Mouse (Mus musculus) limb, embryonic 11.5 days (tissue): ENCODE measurements around the gene Vmn2r51. TPM values are rescaled to one million over a fixed set of nuclear protein-coding genes. Genes with fewer than 3 reads are reported as not detected.
"Not testable (repeated sequence)": the region's sequence is repeated elsewhere in the genome, so short reads cannot be mapped to it uniquely, and the experiment has no call there.

Source experiments
- ATAC-seq: fragments of 200-750 bp; cut with Nextera tagmentation; 2 replicates; pipeline ENCODE4 v1.8.0; 2017; ENCODE audit warnings: low read depth; ENCODE audit not compliant: insufficient number of reproducible peaks, low FRiP score, low TSS enrichment
- DNase-seq: peaks from one replicate; pipeline ENCODE4 v3.0.0-alpha.2; 2015; ENCODE audit warnings: low spot score
- H3K27ac ChIP-seq: fragments of 300-500 bp; sonication (generic); replicated peaks from 2 replicates; pipeline ENCODE4 v1.5.1; 2014; ENCODE audit warnings: low read depth, mild to moderate bottlenecking, low read length
- H3K27me3 ChIP-seq: fragments of 300-500 bp; sonication (generic); 2 replicates; pipeline ENCODE4 v1.6.1; 2014; ENCODE audit warnings: mild to moderate bottlenecking, low read length, mixed read lengths; ENCODE audit not compliant: control insufficient read depth, insufficient read depth
- H3K36me3 ChIP-seq: fragments of 300-500 bp; sonication (generic); 2 replicates; pipeline ENCODE4 v1.6.1; 2014; ENCODE audit warnings: mild to moderate bottlenecking, low read length, moderate library complexity, mixed read lengths; ENCODE audit not compliant: control insufficient read depth, insufficient read depth
- H3K4me1 ChIP-seq: fragments of 300-500 bp; sonication (generic); 2 replicates; pipeline ENCODE4 v1.6.1; 2014; ENCODE audit warnings: low read length, mixed read lengths; ENCODE audit not compliant: control insufficient read depth, insufficient read depth
- H3K4me2 ChIP-seq: fragments of 300-500 bp; sonication (generic); 2 replicates; pipeline ENCODE4 v1.6.1; 2014; ENCODE audit warnings: low read depth, mild to moderate bottlenecking, moderate library complexity; ENCODE audit not compliant: severe bottlenecking
- H3K4me3 ChIP-seq: fragments of 300-500 bp; sonication (generic); 2 replicates; pipeline ENCODE4 v1.5.1; 2014; ENCODE audit warnings: low read depth, low read length
- H3K9ac ChIP-seq: fragments of 300-500 bp; sonication (generic); 2 replicates; pipeline ENCODE4 v1.6.1; 2014; ENCODE audit warnings: mild to moderate bottlenecking, low read length
- H3K9me3 ChIP-seq: fragments of 300-500 bp; sonication (generic); 2 replicates; pipeline ENCODE4 v1.6.1; 2016; ENCODE audit warnings: low read length; ENCODE audit not compliant: control insufficient read depth
- WGBS: fragments of 180-500 bp; shearing (Covaris S2); extraction: QIAGEN DNeasy Blood & Tissue Kit; methylation state at CpG from one replicate; pipeline ENCODE4 v1.1.7; 2014; 5-methylcytosine and 5-hydroxymethylcytosine counted together
- polyA plus RNA-seq: library from polyadenylated mRNA; unstranded; fragments of >200 nt; fragmentation: Nextera tagmentation; extraction: Ambion mirVana; gene quantifications from 2 replicates; pipeline ENCODE4 v1.2.1, GENCODE M21; 2014

Vmn2r51 gene
- polyA plus RNA-seq: not detected in 2 replicates

- 81% methylated on average over 1 of the region's 1 CpGs for WGBS
- not testable (repeated sequence) for H3K36me3 ChIP-seq, H3K4me1 ChIP-seq, H3K27ac ChIP-seq, ATAC-seq, DNase-seq, H3K27me3 ChIP-seq, H3K4me3 ChIP-seq, H3K9me3 ChIP-seq, H3K4me2 ChIP-seq, H3K9ac ChIP-seq
Observed at GRCm38 (mm10) chr7:10105641-10106040, at the start of gene Vmn2r51. Gene Vmn2r51 (minus strand): TSS chr7:10105741.

DNA sequence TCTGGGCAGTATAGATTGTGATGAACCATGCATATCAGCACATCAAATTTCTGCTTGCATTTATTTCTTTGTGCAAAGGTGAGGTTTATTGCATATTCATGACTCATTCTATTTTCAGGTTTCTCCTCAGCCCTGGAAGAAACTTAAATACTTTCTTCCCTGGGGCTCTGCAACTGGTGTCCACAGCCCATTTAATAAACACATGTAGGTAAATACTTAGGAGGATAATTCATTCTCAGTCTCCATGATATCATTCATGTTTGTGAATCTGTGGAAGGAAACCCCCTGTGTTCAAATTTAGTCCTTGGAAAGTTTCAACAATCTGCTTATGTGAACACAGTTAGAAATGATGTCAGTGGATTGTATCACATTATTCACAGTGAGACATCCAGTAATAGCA, 52.3 kb downstream of the Vmn2r51 start, which contains the start of gene Vmn2r50:
Gene Vmn2r50 (minus strand): TSS at position 101 of the 400 bp plus-strand sequence.
- H3K27ac ChIP-seq, DNase-seq, H3K4me2 ChIP-seq, H3K36me3 ChIP-seq, H3K9me3 ChIP-seq, H3K4me1 ChIP-seq, H3K9ac ChIP-seq, H3K4me3 ChIP-seq, H3K27me3 ChIP-seq, ATAC-seq: not testable (repeated sequence)

Other genes with a start within 250 kb of the Vmn2r51 start
- not detected in 2 replicates for gene Vmn2r48, start 152.2 kb downstream of the Vmn2r51 start, polyA plus RNA-seq
- not detected in 2 replicates for gene Vmn2r49, start 113.5 kb downstream of the Vmn2r51 start, polyA plus RNA-seq
- not detected in 2 replicates for gene Vmn2r50, start 52.4 kb downstream of the Vmn2r51 start, polyA plus RNA-seq
- not detected in 2 replicates for gene Vmn2r52, start 70.8 kb upstream of the Vmn2r51 start, polyA plus RNA-seq
- not detected in 2 replicates for gene Vmn1r66, start 172.3 kb upstream of the Vmn2r51 start, polyA plus RNA-seq